Mouse (Mus musculus) left cerebral cortex, postnatal 14 days (tissue): Measurements from ENCODE around the gene Lyrm2. TPM values are rescaled to one million over a fixed set of nuclear protein-coding genes. Genes with fewer than 3 reads are reported as not detected.

Source experiments
- DNase-seq, 2 experiments: peaks; one replicate each; pipeline ENCODE4 v3.0.0; 2021 to 2022; ENCODE audit warnings: low spot score in 2 of 2, mixed read lengths in 1 of 2
- intact Hi-C: fragments of 180-260 bp; cut with DNase I; formaldehyde crosslinking; loops from one replicate; pipeline ENCODE4 v1.15.1; 2025
- total RNA-seq, 2 experiments: library from RNA; stranded (reverse); gene quantifications; 2 replicates each; pipeline ENCODE4 v1.2.3; 2021

The Lyrm2 gene
- total RNA-seq, 2 experiments from 2014 or later = 34.2 to 39.3 TPM

- DNase-seq = no peak
- intact Hi-C loops = no loop called here
Measured at GRCm38 (mm10) chr4:32836071-32836470, 36.0 kb downstream of the Lyrm2 start.

GRCm38 (mm10) chr4:32838401-32838800, 38.3 kb downstream of the Lyrm2 start:
- intact Hi-C loops = no loop called here
- no peak for DNase-seq

Other genes starting within 250 kb of the Lyrm2 start
- not detected for gene Gja10, start 197.5 kb upstream of the Lyrm2 start, total RNA-seq
- gene Casp8ap2, start 184.8 kb upstream of the Lyrm2 start, total RNA-seq = 1 to 10 TPM; 8.4 to 8.6 TPM
- 10 to 100 TPM; 22.2 to 28.0 TPM for gene Mdn1, start 143.1 kb upstream of the Lyrm2 start, total RNA-seq
- 10 to 100 TPM; 36.1 to 38.9 TPM for gene Ankrd6, start 150.6 kb downstream of the Lyrm2 start, total RNA-seq
- 10 to 100 TPM; 65.9 to 78.5 TPM for gene Rragd, start 182.8 kb downstream of the Lyrm2 start, total RNA-seq
- gene Ube2j1, start 231.2 kb downstream of the Lyrm2 start, total RNA-seq = 100 to 1,000 TPM; 109 to 118 TPM